Mouse (Mus musculus) adrenal gland, adult 18-20 months (tissue): Measurements from ENCODE around the gene Thbs4. TPM values are rescaled to one million over a fixed set of nuclear protein-coding genes. Genes with fewer than 3 reads are reported as not detected.

Experiments
- DNase-seq, 2 experiments: peaks; one replicate each; pipeline ENCODE4 v3.0.0; 2021 to 2022; ENCODE audit warnings: low spot score in 2 of 2
- total RNA-seq, 2 experiments: library from RNA; stranded (reverse); gene quantifications; 1 replicate in 1 of 2; 2 replicates in 1 of 2; pipeline ENCODE4 v1.2.3; 2021

Gene Thbs4
- total RNA-seq, 2 experiments from 2014 or later, result 2.2 to 7.7 TPM

DNA sequence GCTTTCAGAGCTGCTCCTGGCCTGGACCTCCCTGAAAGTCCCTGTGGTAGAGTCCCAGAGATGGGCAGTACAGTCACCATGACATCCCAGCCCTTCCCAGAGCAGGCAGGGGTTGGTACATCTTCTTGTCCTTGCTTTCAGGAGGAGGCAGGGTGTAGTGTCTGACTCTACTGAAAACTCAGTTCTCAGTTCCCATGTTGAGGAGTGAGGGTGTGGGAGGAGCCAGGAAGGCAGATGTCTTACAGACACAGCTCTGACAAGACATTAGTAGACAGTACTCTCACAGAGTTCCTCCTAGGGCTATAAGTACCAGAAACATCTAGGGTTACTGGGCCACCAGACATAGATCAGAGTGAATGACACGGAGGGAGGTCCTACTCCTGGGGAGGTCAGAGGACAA is 32.3 kb downstream of the Thbs4 start:
- DNase-seq, result no peak

DNA sequence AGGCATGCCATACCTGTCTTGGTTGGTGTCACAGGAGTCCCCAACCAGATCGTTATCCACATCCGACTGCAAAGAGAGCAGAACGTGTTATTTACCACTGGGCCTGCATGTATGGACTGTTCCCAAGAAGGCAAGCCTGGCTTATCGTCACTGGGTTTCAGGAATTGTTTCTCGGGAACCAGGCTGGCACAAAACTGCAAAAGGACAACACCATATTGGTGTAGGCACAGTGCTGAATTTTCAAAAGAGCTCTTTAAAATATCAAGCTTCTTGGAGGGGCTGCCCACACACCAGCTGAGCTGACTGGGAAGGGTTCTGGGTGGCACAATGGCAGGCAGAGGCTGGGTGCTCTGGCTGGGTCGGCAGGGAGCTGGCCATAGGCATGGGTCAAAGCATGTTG is 34.1 kb downstream of the Thbs4 start:
- no peak for DNase-seq

DNA sequence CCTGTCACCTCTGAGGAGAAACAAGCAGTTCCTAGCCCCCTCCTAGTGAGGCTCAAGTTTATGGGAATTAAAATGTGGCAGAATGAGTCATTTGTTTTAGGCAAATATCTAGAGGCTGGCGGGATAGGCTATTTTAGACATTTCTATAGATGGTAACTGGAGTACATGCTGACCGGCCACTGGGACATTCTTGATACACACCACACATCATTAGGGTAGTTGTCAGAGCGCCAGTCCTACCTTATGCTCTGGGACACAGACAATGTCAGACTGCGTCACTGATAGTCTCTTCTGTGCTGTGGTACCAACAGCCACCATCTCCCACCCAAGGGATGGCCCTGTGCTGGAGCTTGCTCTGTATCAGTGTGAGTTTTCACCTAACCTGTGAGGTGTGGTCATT is 35.5 kb downstream of the Thbs4 start:
- DNase-seq, result no peak

DNA sequence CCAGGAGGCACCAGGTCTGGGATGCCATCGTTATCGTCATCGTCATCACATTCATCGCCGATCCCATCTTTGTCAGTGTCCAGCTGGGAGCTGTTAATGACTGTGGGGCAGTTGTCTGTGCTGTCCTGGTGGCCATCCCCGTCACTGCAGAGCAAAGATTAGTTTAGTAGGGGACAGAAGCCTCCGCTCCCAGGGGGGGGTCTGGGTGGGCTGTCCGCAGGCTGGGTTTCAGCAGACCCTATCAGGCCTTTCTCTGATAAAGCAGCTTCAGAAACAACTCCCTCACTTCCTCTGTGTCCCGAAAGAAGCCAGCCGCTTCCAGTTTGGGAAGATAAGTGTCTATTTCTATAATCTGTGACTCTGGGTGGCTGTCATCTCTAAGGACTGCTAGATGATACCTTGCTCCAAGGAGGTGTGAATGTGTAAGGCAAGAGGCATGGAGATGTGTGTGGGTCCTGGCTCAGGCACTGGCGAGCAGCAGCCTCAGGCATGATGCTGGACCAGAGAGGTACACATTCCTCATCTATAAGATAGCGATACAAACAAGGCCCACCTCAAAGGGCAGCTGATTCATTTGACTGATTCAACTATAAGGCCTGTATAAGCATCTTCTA is 36.5 kb downstream of the Thbs4 start:
- no peak for DNase-seq

DNA sequence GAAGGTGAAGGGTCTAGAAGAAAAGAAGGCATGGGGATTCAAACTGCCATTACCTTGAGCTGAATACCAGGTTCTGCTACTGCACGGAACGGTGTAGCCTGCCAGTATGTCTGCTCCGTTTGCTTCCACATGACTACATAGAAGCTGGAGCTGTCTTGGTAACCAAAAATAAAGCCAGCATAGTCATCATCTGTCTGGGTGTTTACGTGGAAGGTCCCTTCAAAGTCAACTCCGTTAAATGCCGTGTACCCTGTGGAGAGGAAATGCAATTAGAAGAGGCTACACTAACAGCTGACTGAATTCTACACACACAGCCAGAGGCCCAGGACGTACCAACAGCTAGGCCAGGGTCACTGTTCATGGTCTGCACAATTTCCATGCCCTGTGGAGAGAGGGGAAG is 39.6 kb downstream of the Thbs4 start:
- no peak for DNase-seq

DNA sequence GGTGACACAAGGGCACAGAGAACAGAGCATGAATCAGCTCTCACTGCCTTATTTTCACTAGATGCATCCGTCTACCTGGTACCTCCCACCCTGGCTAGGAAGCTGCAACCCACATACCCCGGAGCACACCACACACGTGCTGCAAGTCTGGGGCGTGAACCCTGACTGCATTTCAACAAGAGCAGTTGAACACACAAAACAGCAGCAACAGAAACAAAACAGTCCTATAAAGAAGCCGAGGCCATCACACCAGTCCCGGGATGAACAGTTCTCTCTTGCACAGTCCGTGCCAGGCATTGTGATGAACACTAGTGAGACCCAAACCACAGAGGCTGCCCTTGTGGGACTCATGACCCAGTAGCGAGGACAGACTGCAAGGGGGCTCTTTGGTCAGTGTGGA is 40.9 kb downstream of the Thbs4 start:
- no peak for DNase-seq

DNA sequence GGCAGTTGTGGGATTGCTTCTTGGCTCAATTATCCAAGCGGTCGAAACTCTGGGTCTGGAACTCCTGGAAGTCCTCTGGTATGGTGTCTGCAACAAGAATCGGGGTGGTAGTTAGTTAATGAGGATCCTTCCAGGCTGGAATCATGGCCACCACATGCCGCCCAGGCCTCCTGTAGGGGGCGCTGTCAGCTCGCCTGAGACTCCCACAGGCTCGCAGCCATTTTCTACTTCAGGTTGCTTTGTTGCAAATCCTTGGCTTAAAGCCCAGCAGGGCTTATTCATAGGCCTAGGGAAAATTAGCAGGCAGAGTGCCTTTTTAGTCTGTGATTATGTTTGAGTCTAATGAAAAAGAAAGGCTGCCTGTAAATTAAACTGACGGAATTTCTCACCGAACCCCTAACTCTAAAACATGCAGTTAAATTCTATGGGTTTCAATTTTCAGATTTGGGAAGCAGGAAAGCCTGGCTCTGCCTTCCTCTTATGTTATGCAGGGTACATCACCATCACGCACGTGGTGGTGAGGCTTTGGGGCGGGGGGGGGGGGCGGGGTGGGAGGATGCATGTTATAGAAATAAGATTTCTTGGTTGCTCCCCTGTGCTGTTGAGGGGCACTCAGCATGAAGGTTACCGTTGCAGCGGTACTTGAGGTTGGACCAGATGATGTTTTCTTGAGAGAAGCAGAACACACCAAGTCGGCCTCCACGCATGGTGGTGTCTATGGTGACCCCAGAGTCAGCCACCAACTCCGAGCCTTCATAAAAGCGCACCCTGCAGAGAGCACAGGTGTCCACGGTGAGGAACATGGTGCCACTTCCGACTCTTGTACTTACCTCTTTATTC is 42.7 kb downstream of the Thbs4 start:
- DNase-seq, result peak; percentile 82 to 89

DNA sequence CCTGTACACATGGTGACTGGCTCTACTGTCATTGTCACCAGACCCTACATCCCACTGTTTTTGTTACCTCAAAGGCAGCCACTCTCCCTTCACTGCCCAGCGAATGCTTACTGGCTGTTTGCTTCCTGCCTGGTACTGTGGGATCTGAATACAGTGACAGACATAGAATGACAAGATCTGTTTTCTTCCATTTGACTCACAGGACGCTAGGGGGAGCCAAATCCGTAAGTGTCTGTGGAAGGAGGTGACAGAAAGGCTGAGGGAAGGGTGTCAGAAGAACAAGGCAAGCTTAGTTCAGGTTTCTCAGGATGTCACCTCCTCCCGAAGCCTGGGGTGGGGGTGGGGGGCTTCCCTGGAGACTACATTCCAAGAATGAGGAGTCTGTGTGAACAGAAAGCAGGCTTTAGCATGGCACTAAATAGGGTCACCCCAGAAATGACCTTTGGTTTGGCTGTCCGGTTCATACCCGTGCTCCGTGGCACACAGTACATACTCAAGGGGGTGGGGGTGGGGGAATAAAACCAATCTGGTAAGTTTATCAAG is 43.6 kb downstream of the Thbs4 start:
- DNase-seq, result peak; percentile 64 to 68

DNA sequence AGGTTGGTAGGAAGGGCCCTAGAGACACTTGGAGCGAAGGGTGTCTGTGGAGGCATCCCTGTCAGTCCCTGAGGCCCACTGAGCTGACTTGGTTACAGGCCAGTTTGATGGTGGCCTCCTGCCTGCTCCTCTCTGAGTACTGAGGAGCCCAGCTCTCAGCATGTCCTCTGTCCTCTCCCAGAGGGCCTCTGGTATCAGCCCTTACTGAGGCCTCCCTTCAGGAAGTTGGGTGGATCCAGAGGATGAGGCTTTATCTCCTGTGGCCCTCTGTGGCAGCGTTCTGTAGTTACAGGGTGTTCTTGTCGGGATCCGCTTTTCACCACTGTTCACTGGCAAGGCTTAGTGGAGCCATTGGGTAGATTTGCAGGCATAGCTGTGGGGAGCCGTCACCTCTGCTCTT is 51.3 kb downstream of the Thbs4 start:
- no peak for DNase-seq

DNA sequence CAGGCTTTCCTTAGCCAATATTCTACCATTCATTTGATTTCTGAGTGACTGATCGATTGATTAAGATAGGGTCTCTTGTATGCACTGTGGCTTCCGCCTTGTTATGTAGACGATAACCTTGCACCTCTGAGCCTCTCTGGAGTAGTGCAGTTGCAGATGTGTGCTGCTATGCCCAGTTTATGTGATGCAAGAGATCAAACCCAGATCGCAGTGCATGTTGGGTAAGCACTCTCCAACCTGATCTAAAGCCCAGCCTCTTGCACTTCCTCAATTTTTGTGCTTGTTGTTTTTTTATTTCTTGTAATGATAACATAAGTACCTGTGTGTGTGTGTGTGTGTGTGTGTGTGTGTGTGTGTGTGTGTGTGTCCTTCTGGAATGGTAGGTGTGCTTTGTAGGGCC is 51.7 kb downstream of the Thbs4 start:
- DNase-seq, result no peak

DNA sequence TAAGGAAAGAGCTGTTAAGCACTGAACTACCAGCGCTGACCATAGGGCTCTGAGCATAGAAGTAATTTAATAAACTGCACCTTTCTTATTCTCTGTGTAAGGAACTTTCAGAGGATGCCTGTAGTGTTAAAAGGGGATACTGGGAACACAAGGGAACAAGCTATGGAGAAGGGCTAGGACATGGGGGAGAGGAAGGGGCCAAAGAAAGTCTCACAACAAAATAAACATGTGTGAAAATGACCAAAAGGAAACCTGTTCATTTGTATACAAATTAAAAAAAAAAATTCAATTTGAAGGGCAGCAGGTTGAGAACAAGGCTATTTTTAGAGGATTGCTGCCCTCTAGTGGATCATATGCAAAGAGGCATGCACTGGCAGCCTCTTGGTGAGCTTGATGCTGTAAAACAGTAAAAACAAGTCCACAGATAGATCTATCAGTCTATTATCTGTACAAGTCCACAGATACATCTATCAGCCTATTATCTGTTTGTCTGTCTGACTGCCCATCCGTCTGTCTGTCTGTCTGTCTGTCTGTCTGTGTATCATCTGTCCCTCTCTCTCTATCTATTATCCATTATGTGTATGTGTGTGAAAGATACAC is 53.8 kb downstream of the Thbs4 start:
- DNase-seq, result no peak

DNA sequence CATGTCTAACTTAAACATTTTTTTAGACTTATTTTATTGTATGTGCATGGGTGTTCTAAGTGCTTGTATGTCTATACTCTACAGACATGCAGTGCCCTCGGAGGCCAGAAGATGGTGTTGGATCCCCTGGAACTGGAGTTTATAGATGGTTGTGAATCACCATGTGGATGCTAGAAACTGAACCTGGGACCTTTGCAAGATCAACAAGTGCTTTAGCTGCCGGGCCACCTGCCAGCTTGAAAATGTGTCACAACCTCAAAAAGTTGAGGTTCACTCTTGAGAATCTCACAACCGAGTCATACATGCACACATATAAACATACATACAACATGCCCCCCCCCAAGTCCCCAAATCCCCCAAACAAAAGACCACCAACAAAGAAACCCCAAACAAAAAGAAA is 54.8 kb downstream of the Thbs4 start:
- no peak for DNase-seq

DNA sequence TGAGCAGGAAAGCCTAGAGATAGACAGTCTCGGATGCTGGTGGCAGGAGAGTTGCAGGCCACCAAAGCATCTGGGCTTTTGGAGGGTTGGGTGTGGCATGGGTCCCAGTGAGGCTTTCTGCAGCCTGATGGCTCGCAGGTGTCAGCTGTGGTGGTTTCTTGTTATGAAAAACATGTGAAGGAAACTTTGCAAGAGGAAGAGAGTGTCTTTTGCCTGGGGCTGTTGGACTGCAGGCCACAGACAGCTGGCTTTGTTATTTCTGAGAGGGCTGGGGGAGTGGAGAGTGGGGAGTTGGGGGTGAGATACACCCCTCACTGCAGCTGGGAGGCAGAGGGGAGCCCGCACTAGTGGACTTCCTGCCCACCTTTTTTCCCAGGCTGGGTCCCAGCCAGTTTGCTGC is 55.8 kb downstream of the Thbs4 start:
- DNase-seq, result no peak

DNA sequence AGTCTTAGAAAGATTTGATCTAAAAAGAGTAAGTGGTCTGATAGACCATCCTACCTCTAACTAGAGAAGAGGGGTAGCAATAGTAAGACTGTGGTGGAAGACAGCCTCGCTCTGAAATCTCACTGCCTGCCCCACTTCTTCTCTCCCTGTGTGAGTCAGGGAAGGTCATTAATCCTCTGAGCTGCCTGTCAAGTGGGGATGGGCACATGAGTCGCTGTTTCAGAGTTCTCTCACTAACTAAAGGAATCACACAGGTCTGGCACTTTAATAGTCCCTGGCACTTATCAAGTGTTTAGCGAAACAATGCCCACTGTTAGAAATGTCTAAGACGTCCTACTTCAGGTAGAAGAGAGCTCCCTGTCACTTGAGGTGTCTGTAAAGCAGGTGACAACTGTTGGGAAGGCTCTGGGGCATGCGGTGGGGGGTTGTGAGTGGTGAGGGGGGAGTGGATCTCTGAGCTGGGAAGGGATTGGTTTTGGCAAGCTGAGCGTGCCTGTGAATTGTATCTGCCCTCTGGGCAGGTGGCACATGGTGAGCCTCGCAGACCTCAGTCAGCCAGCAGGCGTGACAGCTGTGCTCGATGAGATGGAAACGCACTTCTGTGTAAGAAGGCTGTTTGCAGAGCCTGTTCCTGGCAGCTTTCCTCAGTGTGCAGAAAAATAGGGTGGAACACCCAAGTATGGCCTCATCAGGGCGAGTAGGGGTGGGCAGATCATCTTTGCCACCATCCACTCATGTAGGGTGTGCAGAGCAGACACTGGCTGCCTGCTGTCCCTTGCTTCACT is 57.9 kb downstream of the Thbs4 start:
- DNase-seq, result no peak

DNA sequence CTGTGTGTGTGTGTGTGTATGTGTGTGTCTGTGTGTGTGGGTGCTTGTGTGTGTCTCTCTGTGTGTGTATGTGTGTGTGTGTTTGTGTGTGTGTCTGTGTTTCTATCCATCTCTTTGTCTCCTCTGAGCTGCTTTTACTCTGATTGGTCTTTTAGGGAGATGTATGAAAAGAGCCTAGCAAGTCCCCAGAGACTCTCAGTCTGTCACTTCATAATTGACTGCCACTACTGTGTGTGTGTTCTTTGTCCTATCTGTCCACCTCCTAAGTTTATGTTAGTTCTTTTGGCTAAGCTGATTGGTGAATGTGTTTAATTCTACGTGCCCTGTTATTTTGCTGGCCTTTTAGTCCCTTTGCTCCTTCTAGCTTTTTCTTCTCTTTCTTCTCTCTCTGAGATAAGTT is 58.9 kb downstream of the Thbs4 start:
- no peak for DNase-seq

DNA sequence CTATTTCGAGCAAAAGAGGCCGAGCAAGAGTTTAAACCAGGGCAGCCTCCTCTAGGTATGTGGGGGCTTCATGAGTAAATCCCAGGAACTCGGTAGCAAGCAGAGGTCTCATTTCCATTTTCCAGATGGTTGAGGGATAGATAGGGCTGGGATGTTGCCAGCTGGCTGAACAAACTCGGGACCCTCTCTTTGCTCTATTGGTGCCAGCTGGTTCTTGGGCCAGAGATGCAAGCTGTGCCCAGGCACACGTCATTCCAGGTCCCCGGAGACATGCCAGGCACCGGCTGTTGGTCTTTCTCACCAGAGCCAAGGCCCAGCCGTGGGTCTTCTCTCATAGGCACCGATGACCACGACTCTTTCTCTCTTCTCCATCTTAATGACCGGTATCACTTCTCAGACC is 60.9 kb downstream of the Thbs4 start:
- DNase-seq, result no peak

DNA sequence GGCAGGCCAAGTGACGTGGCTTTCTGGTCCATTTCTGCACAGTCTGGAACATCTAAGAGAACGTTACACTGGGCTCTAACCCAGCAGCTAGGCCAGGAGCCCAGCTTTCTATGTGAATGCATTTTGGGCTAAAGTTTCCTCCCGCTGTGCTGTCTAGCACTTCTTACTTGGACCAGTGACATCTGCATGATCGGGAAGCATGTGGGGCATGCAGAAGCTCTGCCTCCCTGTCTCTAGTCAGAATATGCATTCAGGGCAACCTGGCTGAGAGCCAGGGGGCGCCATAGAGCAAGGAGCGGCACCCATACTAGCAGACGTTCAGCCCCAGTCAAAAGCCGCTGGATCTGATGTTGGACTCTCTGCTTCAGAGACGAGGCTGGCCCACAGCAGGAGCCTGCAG is 61.4 kb downstream of the Thbs4 start:
- DNase-seq, result peak; percentile 63 to 67

DNA sequence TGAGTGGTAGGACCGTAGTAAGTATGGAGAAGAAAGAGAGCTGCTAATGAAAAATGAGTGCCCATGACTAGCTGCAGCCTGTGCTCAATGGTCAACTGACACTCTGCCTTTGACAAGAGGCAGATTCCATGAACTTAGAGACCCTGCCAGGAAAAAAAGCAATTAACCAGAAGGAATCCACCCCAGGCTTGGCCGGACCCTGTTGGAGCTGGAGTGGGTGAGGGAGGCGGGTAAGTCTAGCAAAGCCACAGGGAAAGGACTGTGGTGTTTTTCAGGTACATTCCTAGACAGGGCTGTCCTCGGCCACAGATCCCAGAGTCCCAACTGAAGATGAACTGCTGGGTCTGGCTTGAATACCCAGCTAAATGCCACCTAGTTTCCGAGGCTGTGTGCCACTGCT is 61.8 kb downstream of the Thbs4 start:
- no peak for DNase-seq

DNA sequence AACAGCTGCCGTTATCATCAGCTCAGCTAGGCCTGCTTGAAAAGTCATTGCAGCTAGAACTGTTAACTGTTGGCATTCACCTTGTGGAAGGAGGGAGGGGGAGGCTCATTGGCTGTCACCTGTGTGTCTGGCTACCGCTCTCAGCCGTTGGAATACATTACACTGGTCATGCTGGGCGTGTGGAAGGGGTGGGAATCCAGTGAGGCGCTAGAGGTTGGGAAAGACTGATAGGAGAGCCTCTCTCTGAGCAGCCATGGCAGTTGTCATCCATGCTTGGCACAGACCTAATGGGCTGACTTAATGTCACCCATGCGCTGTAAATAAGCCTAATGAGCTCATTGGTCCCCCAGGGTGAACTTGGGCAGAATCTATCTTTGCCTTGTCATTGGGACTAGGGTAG is 62.8 kb downstream of the Thbs4 start:
- no peak for DNase-seq

DNA sequence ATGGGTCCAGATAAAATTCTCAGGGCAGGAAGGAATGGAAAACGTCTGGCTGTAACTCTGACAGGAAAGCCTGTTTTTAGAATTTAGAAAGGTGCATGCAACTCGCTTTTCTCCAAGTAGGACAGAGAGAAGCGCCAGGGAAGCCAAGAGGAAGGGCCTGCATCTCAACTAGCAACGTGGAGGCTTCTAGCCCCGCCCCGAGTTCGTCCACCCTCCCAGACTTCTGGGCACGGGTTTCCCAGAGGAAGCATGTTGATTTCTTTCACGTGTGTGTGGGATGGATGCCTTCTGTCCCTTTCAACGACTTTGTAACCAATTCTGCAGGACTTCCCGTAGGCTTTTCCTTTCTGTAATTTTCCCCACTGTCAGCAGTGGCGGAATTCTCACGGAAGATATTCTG is 64.8 kb downstream of the Thbs4 start:
- no peak for DNase-seq

DNA sequence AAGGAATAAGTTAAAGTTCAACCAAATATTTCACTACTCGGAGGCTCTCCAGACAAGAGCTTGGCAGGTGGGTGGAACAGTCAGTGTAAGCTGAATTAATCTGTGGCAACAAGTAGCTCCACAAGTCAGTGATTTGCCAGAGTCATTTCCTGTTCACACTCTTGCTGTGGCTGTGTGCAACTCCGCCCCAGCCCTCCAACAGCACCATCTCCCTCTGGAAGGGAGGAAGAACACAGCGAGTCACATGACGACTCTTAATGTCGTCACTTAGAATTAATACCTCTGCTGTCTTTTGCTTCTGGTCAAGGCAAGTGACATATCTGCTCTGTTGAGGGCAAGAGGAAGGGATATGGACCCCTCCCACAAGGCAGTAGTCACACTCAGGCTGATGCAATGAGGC is 72.2 kb downstream of the Thbs4 start:
- no peak for DNase-seq

DNA sequence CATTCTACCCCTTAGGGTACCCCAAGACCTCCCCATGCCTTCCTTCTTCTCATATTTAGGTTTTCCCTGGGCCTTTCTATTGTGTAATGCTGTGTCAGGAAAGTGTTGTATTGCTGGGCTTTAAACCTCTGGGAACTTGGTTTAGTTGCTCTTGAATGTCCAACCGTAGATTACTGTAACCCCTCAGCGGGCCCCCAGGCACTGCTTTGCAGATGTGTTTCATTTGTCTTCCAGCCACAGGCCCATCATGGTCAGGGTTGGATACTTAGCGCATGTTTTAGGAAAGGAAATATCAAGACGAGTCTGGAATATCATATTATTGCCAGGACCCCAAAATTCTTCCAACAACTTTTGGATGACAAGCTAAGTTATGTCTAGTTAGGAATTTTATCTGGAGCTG is 73.6 kb downstream of the Thbs4 start:
- DNase-seq, result no peak
